Mouse (Mus musculus) cerebellum, adult 2 months (tissue): ENCODE results near the gene Spag7.

Source experiments
- CTCF ChIP-seq: fragments of 200-500 bp; IDR thresholded peaks from 2 replicates; pipeline ENCODE4 v1.5.1; 2011; ENCODE audit warnings: low read depth, mild to moderate bottlenecking, control low read depth, low read length, moderate library complexity, borderline replicate concordance; ENCODE audit not compliant: insufficient read depth
- POLR2A ChIP-seq: fragments of 200-500 bp; IDR thresholded peaks from 2 replicates; pipeline ENCODE4 v1.6.1; 2011; ENCODE audit warnings: low read length, control low read depth, borderline replicate concordance; ENCODE audit not compliant: insufficient read depth

- TF ChIP-seq CTCF (no peak), POLR2A (no peak)
Measured at GRCm38 (mm10) chr11:70674501-70674900, 5.3 kb upstream of the Spag7 start.
